Mouse (Mus musculus): ENCODE measurements around the gene Pdzd2. TPM values are rescaled to one million over a fixed set of nuclear protein-coding genes. Genes with fewer than 3 reads are reported as not detected.

Gene Pdzd2
- total RNA-seq, 2 experiments from 2014 or later = 0.17 TPM; not detected in 1

- ATAC-seq (replicated peaks; ENCODE audit: low FRiP score, poor library complexity, severe bottlenecking) = no peak
These were observed 191.0 kb downstream of the Pdzd2 start for GRCm38 (mm10) chr15:12548696-12549095.

GRCm38 (mm10) chr15:12547640-12548405 lies 191.9 kb downstream of the Pdzd2 start:
- no peak for ATAC-seq (replicated peaks; ENCODE audit: low FRiP score, poor library complexity, severe bottlenecking)

GRCm38 (mm10) chr15:12546781-12547180 lies 192.9 kb downstream of the Pdzd2 start:
- no peak for ATAC-seq (replicated peaks; ENCODE audit: low FRiP score, poor library complexity, severe bottlenecking)

GRCm38 (mm10) chr15:12545671-12546070 lies 194.1 kb downstream of the Pdzd2 start:
- ATAC-seq (replicated peaks; ENCODE audit: low FRiP score, poor library complexity, severe bottlenecking) = no peak

GRCm38 (mm10) chr15:12545220-12545619 lies 194.5 kb downstream of the Pdzd2 start:
- no peak for ATAC-seq (replicated peaks; ENCODE audit: low FRiP score, poor library complexity, severe bottlenecking)

GRCm38 (mm10) chr15:12543686-12544325 lies 195.9 kb downstream of the Pdzd2 start:
- ATAC-seq (replicated peaks; ENCODE audit: low FRiP score, poor library complexity, severe bottlenecking) = no peak

- ATAC-seq (replicated peaks; ENCODE audit: low FRiP score, poor library complexity, severe bottlenecking) = no peak
These were observed 197.4 kb downstream of the Pdzd2 start for GRCm38 (mm10) chr15:12542316-12542715.

- no peak for ATAC-seq (replicated peaks; ENCODE audit: low FRiP score, poor library complexity, severe bottlenecking)
These were observed 200.0 kb downstream of the Pdzd2 start for GRCm38 (mm10) chr15:12539618-12540302.

GRCm38 (mm10) chr15:12533254-12533653 lies 206.5 kb downstream of the Pdzd2 start:
- no peak for ATAC-seq (replicated peaks; ENCODE audit: low FRiP score, poor library complexity, severe bottlenecking)

- ATAC-seq (replicated peaks; ENCODE audit: low FRiP score, poor library complexity, severe bottlenecking) = no peak
These were observed 207.2 kb downstream of the Pdzd2 start for GRCm38 (mm10) chr15:12532568-12532967.

- ATAC-seq (replicated peaks; ENCODE audit: low FRiP score, poor library complexity, severe bottlenecking) = no peak
These were observed 216.9 kb downstream of the Pdzd2 start for GRCm38 (mm10) chr15:12522810-12523209.

- no peak for ATAC-seq (replicated peaks; ENCODE audit: low FRiP score, poor library complexity, severe bottlenecking)
These were observed 219.4 kb downstream of the Pdzd2 start for GRCm38 (mm10) chr15:12520292-12520691.

- ATAC-seq (replicated peaks; ENCODE audit: low FRiP score, poor library complexity, severe bottlenecking) = no peak
These were observed 221.3 kb downstream of the Pdzd2 start for GRCm38 (mm10) chr15:12518370-12518973.

- ATAC-seq (replicated peaks; ENCODE audit: low FRiP score, poor library complexity, severe bottlenecking) = no peak
These were observed 222.4 kb downstream of the Pdzd2 start for GRCm38 (mm10) chr15:12517314-12517813.

- no peak for ATAC-seq (replicated peaks; ENCODE audit: low FRiP score, poor library complexity, severe bottlenecking)
These were observed 224.4 kb downstream of the Pdzd2 start for GRCm38 (mm10) chr15:12515272-12515844.

- no peak for ATAC-seq (replicated peaks; ENCODE audit: low FRiP score, poor library complexity, severe bottlenecking)
These were observed 226.2 kb downstream of the Pdzd2 start for GRCm38 (mm10) chr15:12513526-12513925.

GRCm38 (mm10) chr15:12508765-12509377 lies 230.9 kb downstream of the Pdzd2 start:
- no peak for ATAC-seq (replicated peaks; ENCODE audit: low FRiP score, poor library complexity, severe bottlenecking)

- no peak for ATAC-seq (replicated peaks; ENCODE audit: low FRiP score, poor library complexity, severe bottlenecking)
These were observed 232.2 kb downstream of the Pdzd2 start for GRCm38 (mm10) chr15:12507523-12507922.

GRCm38 (mm10) chr15:12506514-12506913 lies 233.2 kb downstream of the Pdzd2 start:
- ATAC-seq (replicated peaks; ENCODE audit: low FRiP score, poor library complexity, severe bottlenecking) = no peak
